Mouse (Mus musculus) heart, adult 2 months (tissue): ENCODE data around the gene Ghsr.

Experiments used
- CTCF ChIP-seq: fragments of 200-600 bp; IDR thresholded peaks from 2 replicates; pipeline ENCODE4 v1.8.1; 2022; ENCODE audit warnings: antibody characterized with exemption, mild to moderate bottlenecking, moderate library complexity
- EP300 ChIP-seq: fragments of 200-500 bp; IDR thresholded peaks from 2 replicates; pipeline ENCODE4 v1.6.1; 2011; ENCODE audit warnings: low read depth, low read length, control low read depth; ENCODE audit not compliant: insufficient read depth
- POLR2A ChIP-seq: fragments of 200-500 bp; IDR thresholded peaks from 2 replicates; pipeline ENCODE4 v1.6.1; 2011; ENCODE audit warnings: mild to moderate bottlenecking, low read depth, low read length, control low read depth; ENCODE audit not compliant: insufficient read depth

DNA sequence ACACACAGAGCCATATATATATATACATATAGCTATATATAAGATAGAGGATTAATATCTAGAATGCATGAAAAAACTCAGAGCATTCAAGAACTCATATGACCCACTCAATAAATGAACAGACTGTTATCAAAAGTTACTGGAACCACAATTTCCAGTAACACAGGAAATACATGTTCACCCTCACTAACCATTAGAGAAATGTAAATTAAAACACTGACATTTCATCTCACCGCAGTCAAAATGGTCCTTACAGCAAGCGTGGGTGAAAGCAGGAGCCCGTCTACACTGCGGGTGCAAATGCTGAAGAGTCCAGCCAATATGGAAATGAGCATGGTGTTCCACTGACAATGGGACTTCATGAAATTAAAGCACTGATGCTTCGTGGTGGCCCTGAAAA is 40.4 kb upstream of the Ghsr start:
- TF ChIP-seq POLR2A (no peak), CTCF (no peak), EP300 (no peak)
